Mouse (Mus musculus) liver, adult 2 months (tissue): ENCODE data around the gene Nmur2. TPM values are rescaled to one million over a fixed set of nuclear protein-coding genes. Genes with fewer than 3 reads are reported as not detected.

Experiments
- DNase-seq: peaks from one replicate; pipeline ENCODE4 v3.0.0-alpha.2; 2011; ENCODE audit warnings: low read depth, low spot score; ENCODE audit errors: extremely low read depth
- H3K27ac ChIP-seq: fragments of 200-500 bp; replicated peaks from 2 replicates; pipeline ENCODE4 v1.5.1; 2012; ENCODE audit warnings: low read depth, mild to moderate bottlenecking, control low read depth, inconsistent platforms, low read length; ENCODE audit not compliant: insufficient read depth
- H3K27me3 ChIP-seq: fragments of 200-500 bp; 2 replicates; pipeline ENCODE4 v1.6.1; 2012; ENCODE audit warnings: mild to moderate bottlenecking, moderate library complexity, low read length, inconsistent platforms; ENCODE audit not compliant: control insufficient read depth, insufficient read depth
- H3K36me3 ChIP-seq: fragments of 200-500 bp; 2 replicates; pipeline ENCODE4 v1.6.1; 2012; ENCODE audit warnings: low read length, inconsistent platforms; ENCODE audit not compliant: control insufficient read depth, insufficient read depth
- H3K4me1 ChIP-seq: fragments of 200-500 bp; 2 replicates; pipeline ENCODE4 v1.6.1; 2011; ENCODE audit warnings: low read length; ENCODE audit not compliant: control insufficient read depth, insufficient read depth
- H3K4me3 ChIP-seq: fragments of 200-500 bp; 2 replicates; pipeline ENCODE4 v1.5.1; 2011; ENCODE audit warnings: low read depth, mild to moderate bottlenecking, control low read depth, low read length, moderate library complexity; ENCODE audit not compliant: insufficient read depth
- H3K79me2 ChIP-seq: fragments of 200-500 bp; 2 replicates; pipeline ENCODE4 v1.6.1; 2012; ENCODE audit warnings: inconsistent platforms, mild to moderate bottlenecking, low read length, moderate library complexity; ENCODE audit not compliant: control insufficient read depth, insufficient read depth
- H3K9ac ChIP-seq: fragments of 200-500 bp; 2 replicates; pipeline ENCODE4 v1.6.1; 2012; ENCODE audit warnings: low read depth, mild to moderate bottlenecking, control low read depth, inconsistent platforms, low read length
- CTCF ChIP-seq: fragments of 200-500 bp; IDR thresholded peaks from 2 replicates; pipeline ENCODE4 v1.5.1; 2011; ENCODE audit warnings: low read depth, low read length, control low read depth
- POLR2A ChIP-seq: fragments of 200-500 bp; IDR thresholded peaks from 2 replicates; pipeline ENCODE4 v1.6.1; 2011; ENCODE audit warnings: low read length, control low read depth; ENCODE audit not compliant: insufficient read depth; ENCODE audit errors: extremely low read depth
- WGBS: fragments of 180-500 bp; shearing (Covaris S2); methylation state at CpG from one replicate; pipeline ENCODE4 v1.1.7; 2018; 5-methylcytosine and 5-hydroxymethylcytosine counted together
- polyA plus RNA-seq: library from polyadenylated mRNA; depleted of rRNA; stranded (reverse); fragments of >200 nt; gene quantifications from 2 replicates; pipeline ENCODE4 v1.2.3, GENCODE M21; 2012; rRNA removed
- total RNA-seq: library from RNA; depleted of rRNA; stranded (reverse); fragments of >200 nt; gene quantifications from 2 replicates; pipeline ENCODE4 v1.2.3, GENCODE M21; 2014; rRNA removed

Gene Nmur2
- total RNA-seq (not detected in 2 replicates), polyA plus RNA-seq (not detected in 2 replicates)

- H3K4me3 ChIP-seq: no peak within 1 kb of the TSS
- H3K79me2 ChIP-seq: no peaks in the 10 kb centered on the region
- H3K27ac ChIP-seq: no peak within 1 kb of the TSS
- H3K9ac ChIP-seq: no peak within 1 kb of the TSS
- H3K4me1 ChIP-seq: no peaks in the 10 kb centered on the region
- no peaks in the 10 kb centered on the region for H3K27me3 ChIP-seq
- TF ChIP-seq CTCF: no peak
- no peak for TF ChIP-seq POLR2A
- DNase-seq: no peak
- no peaks in the 10 kb centered on the region for H3K36me3 ChIP-seq
- 7% methylated on average over 6 of the region's 6 CpGs for WGBS
Measured at GRCm38 (mm10) chr11:56040917-56041316, at the start of gene Nmur2. Gene Nmur2 (minus strand): TSS chr11:56041010.

GRCm38 (mm10) chr11:56089127-56089689, 48.4 kb upstream of the Nmur2 start:
- Histone ChIP-seq H3K27me3 (no peaks in the 10 kb centered on the region), H3K4me3 (no peak overlapping the region), H3K9ac (no peak overlapping the region), H3K4me1 (no peaks in the 10 kb centered on the region), H3K27ac (no peak overlapping the region), H3K36me3 (no peaks in the 10 kb centered on the region), H3K79me2 (no peaks in the 10 kb centered on the region)
- 86% methylated on average over 11 of the region's 11 CpGs for WGBS
- DNase-seq: no peak
- TF ChIP-seq POLR2A (no peak), CTCF (no peak)

- Histone ChIP-seq H3K9ac (no peak overlapping the region), H3K4me1 (peaks cover 5% of the 10 kb centered on the region; the same call in 1 of the 2 replicates), H3K27ac (no peak overlapping the region), H3K27me3 (no peaks in the 10 kb centered on the region), H3K79me2 (no peaks in the 10 kb centered on the region), H3K36me3 (no peaks in the 10 kb centered on the region), H3K4me3 (no peak overlapping the region)
- no peak for DNase-seq
- TF ChIP-seq CTCF (no peak), POLR2A (no peak)
- WGBS: 92% methylated on average over 7 of the region's 7 CpGs
Measured at GRCm38 (mm10) chr11:56072131-56072530, 31.3 kb upstream of the Nmur2 start.

- WGBS: 64% methylated on average over 2 of the region's 2 CpGs
- TF ChIP-seq CTCF (no peak), POLR2A (no peak)
- peak; percentile 85 for DNase-seq
- H3K36me3 ChIP-seq: no peaks in the 10 kb centered on the region
- H3K27ac ChIP-seq: no peak overlapping the region
- H3K27me3 ChIP-seq: no peaks in the 10 kb centered on the region
- H3K9ac ChIP-seq: no peak overlapping the region
- H3K4me1 ChIP-seq: peaks cover 8% of the 10 kb centered on the region; the same call in 1 of the 2 replicates
- H3K4me3 ChIP-seq: no peak overlapping the region
- no peaks in the 10 kb centered on the region for H3K79me2 ChIP-seq
Measured at GRCm38 (mm10) chr11:56069658-56070057, 28.8 kb upstream of the Nmur2 start.

- TF ChIP-seq CTCF: no peak
- H3K4me3 ChIP-seq: no peak overlapping the region
- H3K36me3 ChIP-seq: no peaks in the 10 kb centered on the region
- 38% methylated on average over 2 of the region's 2 CpGs for WGBS
- H3K27ac ChIP-seq: no peak overlapping the region
- no peaks in the 10 kb centered on the region for H3K79me2 ChIP-seq
- H3K4me1 ChIP-seq: peaks cover 12% of the 10 kb centered on the region
- no peaks in the 10 kb centered on the region for H3K27me3 ChIP-seq
- peak; percentile 81 for DNase-seq
- H3K9ac ChIP-seq: no peak overlapping the region
Measured at GRCm38 (mm10) chr11:56065147-56065546, 24.3 kb upstream of the Nmur2 start.

- TF ChIP-seq POLR2A (no peak), CTCF (no peak)
- Histone ChIP-seq H3K4me3 (no peak overlapping the region), H3K27me3 (no peaks in the 10 kb centered on the region), H3K9ac (no peak overlapping the region), H3K4me1 (peaks cover 11% of the 10 kb centered on the region), H3K27ac (no peak overlapping the region), H3K79me2 (no peaks in the 10 kb centered on the region), H3K36me3 (no peaks in the 10 kb centered on the region)
- peak; percentile 54 for DNase-seq
- 55% methylated on average over 4 of the region's 4 CpGs for WGBS
Measured at GRCm38 (mm10) chr11:56064575-56064974, 23.8 kb upstream of the Nmur2 start.
